24 mouse cellular contexts compared by ENCODE assay signal in the genomic region with DNA sequence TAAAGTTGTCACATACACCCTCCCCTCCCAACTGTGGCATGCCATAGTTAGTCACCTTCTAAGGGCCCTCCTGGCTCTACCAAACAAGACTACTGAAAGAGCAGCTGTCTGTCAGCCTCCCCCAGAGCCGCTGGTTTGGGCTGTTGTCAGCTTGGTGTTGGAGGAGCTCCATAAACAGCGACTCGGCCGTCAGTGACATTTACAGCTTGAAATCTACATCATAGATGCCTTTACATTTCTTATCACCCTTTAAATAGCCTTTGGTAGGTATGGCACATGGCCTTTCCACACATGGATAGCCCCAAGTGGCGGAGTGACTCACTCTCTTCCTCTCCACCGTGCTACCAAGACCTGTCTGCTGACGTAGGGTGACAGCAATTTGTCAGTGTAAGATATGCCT. TPM values are rescaled to one million over a fixed set of nuclear protein-coding genes. Genes with fewer than 3 reads are reported as not detected.
A peak's percentile ranks its signal among the peaks of the same experiment; 100 is the strongest.
DNase-seq lines count a peak whose midpoint lies in the region; ATAC-seq and TF ChIP-seq lines count a peak whose summit lies in the region.
"Had no signal": no experiment of that assay in that cellular context is flagged by ENCODE, and none has a peak within 500 bp of the region (broad histone marks: within the 10 kb centered on the region; RNA-seq: fewer than 3 reads in every experiment).

No protein-coding gene starts in this region.

- no peak for TF ChIP-seq POLR2A in heart, adult 2 months (IDR thresholded peaks at IDR 0.05; ENCODE audit: insufficient read depth, low read depth, low read length)

- H3K79me2 ChIP-seq in heart, adult 2 months (replicated peaks; ENCODE audit: control insufficient read depth, insufficient read depth, low read length): 0 out of 2 replicates have a peak, but pooled peaks cover 2% of the 10 kb centered on the region

- H3K9me3 ChIP-seq in heart, postnatal 0 days (replicated peaks; ENCODE audit: control insufficient read depth, low read length): no peaks in the 10 kb centered on the region
- H3K9me3 ChIP-seq: midbrain, embryonic 15.5 days; neural tube, embryonic 13.5 days had no signal

- 39% methylated on average over 7 of the region's 7 CpGs for WGBS in heart, postnatal 0 days
- WGBS in heart, adult 2 months: 69% methylated on average over 7 of the region's 7 CpGs

- TF ChIP-seq EP300 in heart, postnatal 0 days (IDR thresholded peaks at IDR 0.05; ENCODE audit: low read depth): no peak
- TF ChIP-seq EP300 in heart, adult 2 months (IDR thresholded peaks at IDR 0.05; ENCODE audit: insufficient read depth, low read depth, low read length): no peak

- H3K27me3 ChIP-seq in heart, postnatal 0 days (ENCODE audit: control insufficient read depth, insufficient read depth, low read length): no peaks in the 10 kb centered on the region
- no peaks in the 10 kb centered on the region for H3K27me3 ChIP-seq in heart, adult 2 months (ENCODE audit: control insufficient read depth, insufficient read depth, low read length)
- H3K27me3 ChIP-seq: CH12.LX; hindbrain, embryonic 13.5 days; midbrain, embryonic 15.5 days; neural tube, embryonic 13.5 days had no signal

- H3K36me3 ChIP-seq in heart, postnatal 0 days (replicated peaks; ENCODE audit: control insufficient read depth, insufficient read depth, low read length): no peaks in the 10 kb centered on the region
- H3K36me3 ChIP-seq in heart, adult 2 months (ENCODE audit: control insufficient read depth, insufficient read depth, low read length): no peaks in the 10 kb centered on the region; the same call in 1 of the 2 replicates
- H3K36me3 ChIP-seq: G1E; midbrain, embryonic 15.5 days had no signal

- DNase-seq in frontal cortex, adult 2 months (ENCODE audit: extremely low spot score in 1 of 2, low spot score in 1 of 2): peak; percentile 33 to 53
- DNase-seq in frontal cortex, postnatal 14 days (ENCODE audit: low spot score in 2 of 2): no peak
- DNase-seq in heart, postnatal 0 days (ENCODE audit: low spot score): no peak
- no peak for DNase-seq in heart, adult 2 months
- peak; percentile 54 for DNase-seq in 416B (ENCODE audit: low read depth)
- peak; percentile 7 to 17 for DNase-seq in natural killer cell, adult 2 months (ENCODE audit: low spot score in 2 of 2)
- no peak for DNase-seq in layer of hippocampus, adult 9-10 months (ENCODE audit: low spot score)
- DNase-seq: adrenal gland, adult 2 months; cerebellum, adult 18-20 months; cerebellum, postnatal 14 days; forebrain, postnatal 0 days; gastrocnemius, postnatal 14 days; heart, adult 18-20 months; heart, postnatal 36 days; kidney, adult 8-10 months; kidney, postnatal 10 days; lung, postnatal 4 days; thymus, postnatal 36 days had no signal

- TF ChIP-seq CTCF in heart, postnatal 0 days (IDR thresholded peaks at IDR 0.05; ENCODE audit: low read depth): no peak
- TF ChIP-seq CTCF in heart, adult 2 months (IDR thresholded peaks at IDR 0.05): no peak

- H3K4me1 ChIP-seq in heart, postnatal 0 days (ENCODE audit: control insufficient read depth, insufficient read depth): peaks cover 8% of the 10 kb centered on the region
- no peaks in the 10 kb centered on the region for H3K4me1 ChIP-seq in heart, adult 2 months (ENCODE audit: control insufficient read depth, insufficient read depth, low read length)
- H3K4me1 ChIP-seq: hindbrain, embryonic 13.5 days; midbrain, embryonic 15.5 days; neural tube, embryonic 13.5 days had no signal

- peak overlapping the region; percentile 16 for H3K27ac ChIP-seq in heart, postnatal 0 days (ENCODE audit: low read depth)
- no peak overlapping the region for H3K27ac ChIP-seq in heart, adult 2 months
- H3K27ac ChIP-seq: hindbrain, embryonic 13.5 days; midbrain, embryonic 15.5 days; neural tube, embryonic 13.5 days had no signal

- H3K4me2 ChIP-seq in heart, postnatal 0 days (ENCODE audit: low read depth, low read length): no peak overlapping the region
- H3K4me2 ChIP-seq: hindbrain, embryonic 13.5 days; midbrain, embryonic 15.5 days; neural tube, embryonic 13.5 days had no signal

- no peak for ATAC-seq in heart, postnatal 0 days (ENCODE audit: insufficient read depth, low read depth)
- ATAC-seq: forebrain, postnatal 0 days; inflammation-experienced regulatory T-cells, adult 6 months; midbrain, embryonic 15.5 days had no signal

- intact Hi-C loops in heart, adult 2 months (cut with DNase I): no loop called here

- H3K9ac ChIP-seq in heart, postnatal 0 days (replicated peaks; ENCODE audit: low read depth, low read length): no peak overlapping the region
- H3K9ac ChIP-seq in heart, adult 2 months (ENCODE audit: low read depth, low read length): no peak overlapping the region
- H3K9ac ChIP-seq: forebrain, postnatal 0 days; hindbrain, embryonic 13.5 days; midbrain, embryonic 15.5 days; neural tube, embryonic 13.5 days had no signal

- no peak overlapping the region for H3K4me3 ChIP-seq in heart, postnatal 0 days (ENCODE audit: low read depth, low read length)
- no peak overlapping the region for H3K4me3 ChIP-seq in heart, adult 2 months
- H3K4me3 ChIP-seq: hindbrain, embryonic 13.5 days; midbrain, embryonic 15.5 days; neural tube, embryonic 13.5 days had no signal

RNA-seq across cellular contexts. Expression of gene Mgat5, which starts 46.9 kb away (rescaled TPM):
- 34.7 and 36.0 TPM in 2 replicates for polyA plus RNA-seq in frontal cortex, adult 2 months (2012; rRNA removed)
- total RNA-seq in heart, postnatal 0 days (2014; rRNA removed; ENCODE audit: low replicate concordance): 11.2 and 14.6 TPM in 2 replicates
- 2.1 and 2.4 TPM in 2 replicates for polyA plus RNA-seq in heart, postnatal 0 days (2015; fragmentation: Nextera tagmentation; extraction: Ambion mirVana)
- total RNA-seq in heart, adult 2 months (2021): 10 to 100 TPM; 13.6 to 16.7 TPM
- polyA plus RNA-seq in heart, adult 2 months (2012; rRNA removed): 5.6 and 8.4 TPM in 2 replicates
- polyA plus RNA-seq: G1E had no signal

Comparison
In these comparisons a context has a peak if more than half of its experiments do, and no peak if none do; other contexts are left out.
1. DNase-seq: peak in frontal cortex, adult 2 months (2 of 2), 416B (single experiment) and natural killer cell, adult 2 months (2 of 2); none in frontal cortex, postnatal 14 days (0 of 2), heart, postnatal 0 days (single experiment), heart, adult 2 months (0 of 2) and layer of hippocampus, adult 9-10 months (single experiment).